Mouse (Mus musculus) cerebellum, adult 2 months (tissue): ENCODE data around the gene Gm19426.

Experiments used
- CTCF ChIP-seq: fragments of 200-500 bp; IDR thresholded peaks from 2 replicates; pipeline ENCODE4 v1.5.1; 2011; ENCODE audit warnings: low read depth, mild to moderate bottlenecking, control low read depth, low read length, moderate library complexity, borderline replicate concordance; ENCODE audit not compliant: insufficient read depth
- POLR2A ChIP-seq: fragments of 200-500 bp; IDR thresholded peaks from 2 replicates; pipeline ENCODE4 v1.6.1; 2011; ENCODE audit warnings: low read length, control low read depth, borderline replicate concordance; ENCODE audit not compliant: insufficient read depth

- TF ChIP-seq CTCF = no peak
- TF ChIP-seq POLR2A = no peak
Observed at GRCm38 (mm10) chr2:84707523-84707922, 35.9 kb downstream of the Gm19426 start.
